Mouse (Mus musculus): ENCODE results near the gene Cdipt.
A peak's percentile ranks its signal among the peaks of the same experiment; 100 is the strongest.

Cdipt gene

GRCm38 (mm10) chr7:126975950-126976866, 494 bp downstream of the Cdipt start, which contains the start of gene Cdiptos:
Cdiptos (minus strand) TSS chr7:126976098.
- DNase-seq (ENCODE audit: low spot score in 2 of 2): peak; percentile 96 to 97

- DNase-seq (ENCODE audit: low spot score in 2 of 2): no peak
Measured at GRCm38 (mm10) chr7:126976878-126977459, 1.3 kb downstream of the Cdipt start.

- DNase-seq (ENCODE audit: low spot score in 2 of 2): no peak
Measured at GRCm38 (mm10) chr7:126978841-126979240, 3.1 kb downstream of the Cdipt start.

- no peak for DNase-seq (ENCODE audit: low spot score in 2 of 2)
Measured at GRCm38 (mm10) chr7:126981601-126982000, 5.9 kb downstream of the Cdipt start.

GRCm38 (mm10) chr7:126982054-126982453, 6.3 kb downstream of the Cdipt start:
- DNase-seq (ENCODE audit: low spot score in 2 of 2): no peak

- DNase-seq (ENCODE audit: low spot score in 2 of 2): no peak
Measured at GRCm38 (mm10) chr7:126983113-126983512, 7.4 kb downstream of the Cdipt start.

GRCm38 (mm10) chr7:126984667-126985444, 9.1 kb downstream of the Cdipt start:
- DNase-seq (ENCODE audit: low spot score in 2 of 2): peak; percentile 59 to 62

- DNase-seq (ENCODE audit: low spot score in 2 of 2): peak; percentile 45 to 46
Measured at GRCm38 (mm10) chr7:126986319-126986718, 10.6 kb downstream of the Cdipt start.

GRCm38 (mm10) chr7:126988816-126989215, 13.1 kb downstream of the Cdipt start:
- DNase-seq (ENCODE audit: low spot score in 2 of 2): no peak

GRCm38 (mm10) chr7:126996449-126996848, 20.7 kb downstream of the Cdipt start:
- DNase-seq (ENCODE audit: low spot score in 2 of 2): no peak

GRCm38 (mm10) chr7:126999568-126999967, 23.9 kb downstream of the Cdipt start:
- DNase-seq (ENCODE audit: low spot score in 2 of 2): no peak

- no peak for DNase-seq (ENCODE audit: low spot score in 2 of 2)
Measured at GRCm38 (mm10) chr7:127003620-127004019, 27.9 kb downstream of the Cdipt start.

GRCm38 (mm10) chr7:127004122-127004875, 28.6 kb downstream of the Cdipt start:
- DNase-seq (ENCODE audit: low spot score in 2 of 2): no peak

GRCm38 (mm10) chr7:127007313-127008024, 31.8 kb downstream of the Cdipt start:
- DNase-seq (ENCODE audit: low spot score in 2 of 2): no peak

- DNase-seq (ENCODE audit: low spot score in 2 of 2): peak; percentile 83 to 85
Measured at GRCm38 (mm10) chr7:127008239-127009019, 32.7 kb downstream of the Cdipt start.

GRCm38 (mm10) chr7:127009307-127010085, 33.8 kb downstream of the Cdipt start:
- no peak for DNase-seq (ENCODE audit: low spot score in 2 of 2)

GRCm38 (mm10) chr7:127011051-127011450, 35.3 kb downstream of the Cdipt start:
- no peak for DNase-seq (ENCODE audit: low spot score in 2 of 2)

- DNase-seq (ENCODE audit: low spot score in 2 of 2): no peak
Measured at GRCm38 (mm10) chr7:127011717-127012116, 36.0 kb downstream of the Cdipt start.

GRCm38 (mm10) chr7:127012374-127012773, 36.7 kb downstream of the Cdipt start:
- no peak for DNase-seq (ENCODE audit: low spot score in 2 of 2)
